Mouse (Mus musculus) erythroblast, embryonic 14.5 days (primary cell): ENCODE data around the gene Gnb1l.

Experiments
- GATA1 ChIP-seq: IDR thresholded peaks from 2 replicates; pipeline ENCODE4 v1.6.1; 2012; ENCODE audit warnings: low read length, inconsistent platforms, mixed read lengths
- TAL1 ChIP-seq: IDR thresholded peaks from 3 replicates; pipeline ENCODE4 v1.6.1; 2012; ENCODE audit warnings: low read length, inconsistent platforms, mixed read lengths

GRCm38 (mm10) chr16:18596255-18596654 is 97.7 kb downstream of the Gnb1l start:
- TF ChIP-seq GATA1 (no peak), TAL1 (no peak)
